Mouse (Mus musculus) cortical plate, adult 2 months (tissue): ENCODE data around the gene Nabp1. TPM values are rescaled to one million over a fixed set of nuclear protein-coding genes. Genes with fewer than 3 reads are reported as not detected.

Source experiments
- H3K27ac ChIP-seq: fragments of 200-500 bp; 2 replicates; pipeline ENCODE4 v1.5.1; 2012; ENCODE audit warnings: low read length, control low read depth, inconsistent platforms; ENCODE audit not compliant: insufficient read depth
- H3K4me1 ChIP-seq: fragments of 200-500 bp; 2 replicates; pipeline ENCODE4 v1.6.1; 2011; ENCODE audit warnings: low read length; ENCODE audit not compliant: control insufficient read depth, insufficient read depth
- H3K4me3 ChIP-seq: fragments of 200-500 bp; 2 replicates; pipeline ENCODE4 v1.5.1; 2011; ENCODE audit warnings: mild to moderate bottlenecking, low read length, control low read depth; ENCODE audit not compliant: insufficient read depth
- CTCF ChIP-seq: fragments of 200-500 bp; IDR thresholded peaks from 2 replicates; pipeline ENCODE4 v1.5.1; 2011; ENCODE audit warnings: mild to moderate bottlenecking, control low read depth, low read length; ENCODE audit not compliant: insufficient read depth; ENCODE audit errors: extremely low read depth
- POLR2A ChIP-seq: fragments of 200-500 bp; IDR thresholded peaks from 2 replicates; pipeline ENCODE4 v1.6.1; 2011; ENCODE audit warnings: mild to moderate bottlenecking, low read length, control low read depth; ENCODE audit not compliant: insufficient read depth; ENCODE audit errors: extremely low read depth
- polyA plus RNA-seq: library from polyadenylated mRNA; depleted of rRNA; stranded (reverse); fragments of >200 nt; gene quantifications from 2 replicates; pipeline ENCODE4 v1.2.3, GENCODE M21; 2012; rRNA removed

Gene Nabp1
- polyA plus RNA-seq = 9.8 and 10.6 TPM in 2 replicates

- TF ChIP-seq POLR2A = peak; percentile 99
- TF ChIP-seq CTCF = no peak
- peak within 1 kb of the TSS; percentile 30 for H3K27ac ChIP-seq
- H3K4me3 ChIP-seq = peak within 1 kb of the TSS; percentile 55
- H3K4me1 ChIP-seq = no peaks in the 10 kb centered on the region; the same call in 1 of the 2 replicates
Measured at GRCm38 (mm10) chr1:51478262-51479026, at the start of gene Nabp1. Gene Nabp1, minus strand, starts transcription at chr1:51478425.

- TF ChIP-seq POLR2A (no peak), CTCF (no peak)
- no peaks in the 10 kb centered on the region for H3K4me1 ChIP-seq
- no peak overlapping the region for H3K27ac ChIP-seq
- no peak overlapping the region for H3K4me3 ChIP-seq
Measured at GRCm38 (mm10) chr1:51525563-51526265, 47.5 kb upstream of the Nabp1 start.

DNA sequence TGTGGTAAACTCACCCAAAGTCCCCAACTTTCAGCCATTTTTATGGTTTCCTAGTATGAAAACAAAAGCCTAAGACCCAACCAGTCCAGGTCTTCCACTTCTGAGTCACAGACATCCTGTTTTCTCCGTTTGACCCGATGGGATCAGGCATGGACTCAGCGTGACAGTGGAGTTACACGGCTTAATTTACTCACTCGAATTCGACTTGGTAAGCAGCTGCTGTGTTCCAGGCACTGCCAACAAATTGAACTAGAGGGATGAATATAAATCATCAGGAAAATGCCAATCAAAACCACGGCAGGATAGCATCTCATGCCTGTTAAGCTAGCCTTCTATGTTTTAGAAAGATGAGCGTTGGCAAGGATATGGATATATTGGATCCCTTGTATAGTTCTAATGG, 43.4 kb upstream of the Nabp1 start:
- TF ChIP-seq POLR2A (no peak), CTCF (no peak)
- Histone ChIP-seq H3K27ac (no peak overlapping the region), H3K4me3 (no peak overlapping the region), H3K4me1 (no peaks in the 10 kb centered on the region)

DNA sequence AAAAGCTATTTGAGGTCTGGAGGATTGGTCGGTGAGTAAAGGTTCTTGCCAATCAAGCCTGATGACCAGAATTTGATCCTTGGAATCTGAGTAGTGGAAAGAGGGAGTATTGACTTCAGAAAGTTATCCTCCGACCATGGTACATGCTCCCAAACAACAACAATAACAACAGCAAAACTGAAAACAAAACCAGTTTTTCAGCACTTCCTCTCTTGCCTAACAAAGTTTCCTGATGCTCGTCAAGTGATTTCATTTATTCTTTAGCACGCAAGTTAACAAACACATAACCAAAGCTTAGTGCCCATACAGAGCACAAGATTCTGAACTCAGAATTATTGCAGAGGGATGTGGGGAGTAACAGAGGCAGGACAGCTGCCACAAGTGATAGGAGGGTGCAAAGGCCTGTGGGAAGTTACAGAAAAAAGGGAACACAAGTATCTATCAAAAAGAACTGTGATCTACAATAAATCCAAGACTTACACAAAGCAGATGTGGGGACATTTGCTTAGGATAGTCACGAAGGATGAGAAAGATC, 42.1 kb upstream of the Nabp1 start:
- H3K4me3 ChIP-seq = no peak overlapping the region
- no peak overlapping the region for H3K27ac ChIP-seq
- peaks cover 4% of the 10 kb centered on the region; the same call in 1 of the 2 replicates for H3K4me1 ChIP-seq
- TF ChIP-seq CTCF (no peak), POLR2A (no peak)

DNA sequence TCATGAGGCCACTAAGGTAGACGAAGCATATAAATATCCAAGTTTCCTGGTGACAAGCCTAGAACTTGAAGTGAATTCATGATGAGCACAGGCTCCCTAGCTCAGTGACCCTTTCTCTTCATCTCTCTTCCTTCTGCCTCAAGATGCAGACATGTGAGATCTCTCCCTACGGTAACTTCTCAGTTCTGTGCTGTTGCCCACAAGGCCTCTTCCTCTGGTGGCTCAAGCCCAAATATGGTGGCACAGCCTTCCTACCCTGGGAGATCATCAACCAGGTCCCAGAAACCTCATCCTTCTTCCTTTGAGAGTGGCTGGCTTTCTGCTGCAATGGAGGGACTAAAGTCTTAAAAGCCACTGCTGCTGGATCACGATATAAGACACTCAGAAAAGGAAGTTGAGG, 40.9 kb upstream of the Nabp1 start:
- no peak for TF ChIP-seq POLR2A
- no peak for TF ChIP-seq CTCF
- Histone ChIP-seq H3K4me3 (no peak overlapping the region), H3K4me1 (peaks cover 5% of the 10 kb centered on the region; the same call in 1 of the 2 replicates), H3K27ac (no peak overlapping the region)

DNA sequence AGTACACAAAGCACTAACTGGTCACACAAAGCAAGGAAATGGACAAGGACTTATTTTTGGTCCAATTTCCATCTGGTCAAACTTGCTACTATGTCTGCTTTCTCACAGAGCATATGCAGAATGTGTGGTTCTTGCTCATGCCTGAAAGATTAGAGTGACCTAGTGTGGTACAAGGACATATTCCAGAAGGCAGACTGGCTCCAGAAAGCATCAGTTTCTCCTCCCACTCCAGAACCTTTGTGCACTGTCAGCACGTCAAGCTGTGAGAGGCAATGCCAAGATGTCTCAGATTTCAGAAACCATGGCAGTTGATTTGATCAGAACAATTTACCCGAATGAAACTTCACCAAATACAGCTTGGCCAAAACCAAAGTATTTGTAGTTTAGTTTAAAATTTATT, 37.4 kb upstream of the Nabp1 start:
- TF ChIP-seq POLR2A = no peak
- no peak for TF ChIP-seq CTCF
- Histone ChIP-seq H3K4me1 (peaks cover 5% of the 10 kb centered on the region; the same call in 1 of the 2 replicates), H3K27ac (0 out of 2 replicates have a peak overlapping the region, but pooled peaks have one; percentile 17), H3K4me3 (no peak overlapping the region)

DNA sequence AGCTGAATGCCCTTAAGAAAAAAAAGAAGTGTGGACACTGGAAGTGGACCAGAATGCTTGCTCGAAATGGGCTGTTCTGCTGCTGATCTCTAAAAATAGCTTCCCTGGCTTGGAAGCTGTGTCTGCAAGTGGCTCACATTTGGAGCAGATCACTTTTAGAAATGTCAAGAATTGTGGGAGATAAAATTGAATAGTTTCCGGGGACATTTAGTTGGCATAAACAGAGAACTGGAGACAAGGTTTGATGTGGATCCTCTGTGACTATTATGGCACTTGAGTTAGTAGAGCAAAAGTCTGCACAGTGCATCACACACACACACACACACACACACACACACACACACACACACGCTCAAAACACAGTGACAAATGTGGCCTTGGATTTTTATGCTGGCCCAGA, 36.8 kb upstream of the Nabp1 start:
- Histone ChIP-seq H3K4me1 (peaks cover 5% of the 10 kb centered on the region; the same call in 1 of the 2 replicates), H3K27ac (no peak overlapping the region), H3K4me3 (no peak overlapping the region)
- TF ChIP-seq POLR2A = no peak
- no peak for TF ChIP-seq CTCF

DNA sequence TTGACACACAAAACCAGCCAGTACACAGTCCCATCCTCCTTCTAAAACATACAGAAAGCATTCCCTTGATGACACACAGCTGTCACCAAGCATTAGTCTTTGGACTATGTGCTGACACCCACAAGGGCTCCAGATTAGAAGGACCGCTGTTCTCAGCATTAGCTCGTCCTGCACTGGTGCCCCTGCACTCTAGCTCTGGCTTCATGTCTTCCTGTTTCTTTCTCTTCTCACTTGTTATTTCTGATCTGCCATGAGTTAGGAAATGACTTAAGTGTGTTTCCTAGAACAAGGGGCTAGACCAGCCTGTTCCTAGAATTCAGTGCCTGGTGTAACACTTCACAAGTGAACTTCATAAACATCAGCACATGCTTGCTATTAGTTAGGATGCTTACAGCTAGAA, 36.2 kb upstream of the Nabp1 start:
- no peak overlapping the region for H3K27ac ChIP-seq
- no peak overlapping the region for H3K4me3 ChIP-seq
- peaks cover 5% of the 10 kb centered on the region; the same call in 1 of the 2 replicates for H3K4me1 ChIP-seq
- TF ChIP-seq POLR2A (no peak), CTCF (no peak)

GRCm38 (mm10) chr1:51513059-51513713, 35.0 kb upstream of the Nabp1 start:
- peaks cover 5% of the 10 kb centered on the region; the same call in 1 of the 2 replicates for H3K4me1 ChIP-seq
- H3K4me3 ChIP-seq = no peak overlapping the region
- no peak overlapping the region for H3K27ac ChIP-seq
- no peak for TF ChIP-seq POLR2A
- TF ChIP-seq CTCF = no peak
